Mouse (Mus musculus): ENCODE measurements around the gene Gm20870. TPM values are rescaled to one million over a fixed set of nuclear protein-coding genes. Genes with fewer than 3 reads are reported as not detected.
"Not testable (repeated sequence)": the region's sequence is repeated elsewhere in the genome, so short reads cannot be mapped to it uniquely, and the experiment has no call there.

Gm20870 gene
- not detected in 2 replicates for total RNA-seq (2012; rRNA removed)
- not detected in 2 replicates for total RNA-seq (2014; rRNA removed)
- not detected in 2 replicates for polyA plus RNA-seq (2012; ENCODE audit: insufficient read length, low read depth)

- H3K27ac ChIP-seq (ENCODE audit: insufficient read depth, low read depth); H3K4me2 ChIP-seq (ENCODE audit: insufficient read depth, low read depth, poor library complexity, severe bottlenecking); H3K4me1 ChIP-seq (ENCODE audit: control insufficient read depth in 1 of 2, insufficient read depth in 2 of 2); H3K4me3 ChIP-seq (replicated peaks in 1 of 3; ENCODE audit: low read depth in 2 of 3, low read length in 2 of 3, poor library complexity in 1 of 3); H3K79me2 ChIP-seq (replicated peaks; ENCODE audit: control insufficient read depth, extremely low read depth, insufficient read depth, poor library complexity, severe bottlenecking); H3K9ac ChIP-seq (ENCODE audit: insufficient read depth, low read depth); H3K27me3 ChIP-seq (replicated peaks); DNase-seq (ENCODE audit: extremely low read depth); H3K36me3 ChIP-seq (replicated peaks in 1 of 2; ENCODE audit: control insufficient read depth in 1 of 2, insufficient read depth in 1 of 2, low read length in 1 of 2); dilution Hi-C loops (cut with MboI; ENCODE audit: extremely low pct_ligation_motif_present, extremely low pct_unique_long_range_greater_than_20kb, low sequenced_read_pairs); in situ Hi-C loops (cut with MboI; ENCODE audit: low pct_ligation_motif_present, low pct_unique_long_range_greater_than_20kb, low sequenced_read_pairs); H3K9me3 ChIP-seq (replicated peaks; ENCODE audit: low read length): not testable (repeated sequence)
Observed at GRCm38 (mm10) chrY:71691743-71692142, at the start of gene Gm20870. TSS of gene Gm20870 (plus strand) at chrY:71692043.

Other genes with a start within 250 kb of the Gm20870 start
- not detected in 2 replicates for gene Gm20869, start 222.6 kb upstream of the Gm20870 start, total RNA-seq (2012; rRNA removed)
- not detected in 2 replicates for gene Gm20869, start 222.6 kb upstream of the Gm20870 start, total RNA-seq (2014; rRNA removed)
- gene Gm20869, start 222.6 kb upstream of the Gm20870 start, polyA plus RNA-seq (2012; ENCODE audit: insufficient read length, low read depth): not detected in 2 replicates

Data from CH12.LX (cell line).